Mouse (Mus musculus): ENCODE data around the gene Cox5a.

Cox5a gene

DNA sequence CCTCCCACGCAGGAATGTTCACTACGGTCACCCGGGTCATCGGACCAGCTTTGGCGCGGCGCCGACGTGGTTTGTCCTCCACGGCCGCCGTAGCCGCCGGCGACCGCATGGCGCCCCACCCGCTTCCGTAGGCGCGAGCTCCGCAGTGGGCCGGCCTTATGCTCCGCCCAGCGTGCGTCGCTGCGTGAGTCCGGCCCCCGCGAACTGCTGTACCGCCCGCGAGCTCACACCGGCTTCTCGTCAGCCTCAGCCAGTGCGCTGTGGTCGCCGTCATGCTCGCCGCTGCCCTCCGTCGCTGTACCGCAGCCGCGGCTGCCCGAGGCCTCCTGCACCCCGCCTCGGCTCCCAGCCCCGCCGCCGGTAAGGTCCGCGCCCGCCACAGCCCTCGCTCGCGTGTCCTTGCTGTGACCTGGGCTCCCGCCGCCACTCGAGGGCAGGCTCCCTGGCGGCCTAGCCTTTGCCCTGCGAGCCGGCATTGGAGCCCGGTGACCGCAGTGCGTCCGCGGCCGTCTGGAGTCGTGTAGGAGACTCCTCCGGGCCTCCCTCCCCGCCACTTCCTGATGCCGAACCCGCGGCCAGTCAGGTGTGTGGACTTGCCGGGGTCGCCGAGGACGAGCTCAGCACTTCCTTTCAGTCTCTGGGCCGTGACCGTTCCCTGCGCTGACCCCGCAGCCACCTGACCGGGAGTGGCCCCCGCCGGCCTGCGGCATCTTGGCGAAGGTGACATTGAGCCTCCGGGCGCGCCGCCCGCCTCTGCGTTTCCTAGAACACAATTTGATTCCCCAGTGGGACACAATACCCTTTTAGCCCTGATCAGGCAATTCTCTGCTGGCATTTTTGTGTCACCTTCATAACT lies at the start of gene Cox5a:
TSS of gene Cox5a (plus strand) at position 219 of the 856 bp plus-strand sequence.
- ATAC-seq (ENCODE audit: insufficient number of reproducible peaks, low FRiP score, low TSS enrichment) = peak; percentile 86

DNA sequence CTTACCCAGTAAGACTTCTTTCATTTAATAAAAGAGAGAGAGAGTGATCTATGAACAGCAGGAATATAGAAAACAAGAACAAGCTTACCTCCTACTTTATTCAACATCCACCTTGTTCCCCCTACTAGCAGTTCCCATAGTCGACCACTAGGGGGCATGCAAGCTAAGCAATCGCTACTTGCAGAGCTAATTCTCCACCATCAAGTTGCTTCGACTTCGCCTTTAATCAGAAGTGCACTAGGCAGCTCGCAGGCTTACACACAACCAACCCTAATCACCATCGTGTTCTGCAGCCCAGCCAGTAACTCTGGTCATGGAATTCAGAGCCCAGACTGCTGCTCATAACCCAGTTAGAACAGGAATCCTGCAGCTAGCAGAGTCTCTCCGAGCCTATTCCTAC lies 35.3 kb upstream of the Cox5a start:
- peak; percentile 61; the same call in 1 of the 2 replicates for ATAC-seq (ENCODE audit: insufficient number of reproducible peaks, low FRiP score, low TSS enrichment)

DNA sequence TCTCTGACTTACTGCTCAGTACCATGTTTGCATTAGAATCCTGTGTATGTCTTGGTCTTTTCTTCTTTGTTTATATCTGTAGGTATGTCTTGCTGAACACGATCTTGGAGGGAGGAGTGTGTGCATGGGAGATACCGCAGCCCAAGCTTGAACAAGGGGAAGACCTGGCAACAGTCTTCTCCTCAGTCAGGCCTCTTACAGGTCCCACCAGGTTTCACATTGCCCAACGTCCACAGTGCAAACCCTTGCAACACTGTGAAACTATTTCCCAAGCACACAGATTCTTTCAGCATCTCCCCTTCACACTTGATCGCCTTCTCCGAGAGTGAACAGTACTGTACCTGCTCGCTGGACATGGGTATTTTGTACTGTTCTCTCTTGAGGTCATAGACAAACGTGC lies 33.3 kb upstream of the Cox5a start:
- ATAC-seq (ENCODE audit: insufficient number of reproducible peaks, low FRiP score, low TSS enrichment) = no peak

DNA sequence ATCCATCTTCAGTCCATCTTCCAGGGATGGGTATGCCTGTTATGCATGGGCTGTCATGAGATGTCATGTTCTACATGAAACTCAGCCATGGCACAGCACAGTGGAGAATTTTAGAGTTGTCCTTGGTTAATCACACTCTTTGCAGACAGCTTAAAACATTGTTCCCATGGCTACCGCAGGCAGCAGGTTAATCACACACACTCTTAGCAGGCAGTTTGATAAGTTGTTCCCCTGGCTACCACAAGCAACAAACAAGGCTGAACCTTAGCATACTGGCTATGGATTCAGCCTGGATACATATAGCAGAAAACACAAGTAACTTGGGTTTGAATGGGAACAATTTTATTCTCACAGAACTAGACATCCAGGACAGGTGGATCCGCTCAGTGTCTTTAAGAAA lies 27.5 kb upstream of the Cox5a start:
- no peak for ATAC-seq (ENCODE audit: insufficient number of reproducible peaks, low FRiP score, low TSS enrichment)

DNA sequence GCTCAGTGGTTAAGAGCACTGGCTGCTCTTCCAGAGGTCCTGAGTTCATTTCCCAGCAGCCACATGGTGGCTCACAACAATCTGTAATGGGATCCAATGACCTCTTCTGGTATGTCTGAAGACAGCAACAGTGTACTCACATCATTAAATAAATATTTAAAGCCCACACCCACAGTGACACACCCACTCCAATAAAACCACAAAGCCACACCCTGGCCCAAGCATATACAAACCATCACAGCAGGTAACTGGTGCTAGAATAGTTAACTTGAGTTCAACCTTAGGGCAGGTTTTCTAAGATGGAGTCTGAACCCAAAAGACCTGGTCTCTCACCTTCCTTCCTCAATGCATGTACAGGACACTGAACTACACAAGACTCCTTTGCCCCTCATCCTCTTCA lies 26.1 kb upstream of the Cox5a start:
- ATAC-seq (ENCODE audit: insufficient number of reproducible peaks, low FRiP score, low TSS enrichment) = no peak

DNA sequence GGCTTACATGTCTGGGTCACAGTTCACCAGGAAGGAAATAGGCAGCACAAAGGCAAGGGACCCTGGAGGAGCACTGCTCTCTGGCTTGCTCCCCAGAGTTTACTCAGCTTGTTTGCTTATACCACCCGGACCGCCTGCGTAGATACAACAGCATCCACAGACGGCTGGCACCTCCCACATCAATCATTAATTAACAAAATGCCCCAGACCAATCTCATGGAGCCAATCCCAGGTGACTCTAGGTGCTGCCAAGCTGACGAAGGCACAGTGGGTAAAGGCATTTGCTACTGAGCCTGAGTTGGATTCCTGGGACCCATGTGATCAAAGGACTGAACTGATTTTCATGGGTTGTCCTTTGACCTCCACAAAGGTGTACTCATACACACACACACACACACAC lies 23.8 kb upstream of the Cox5a start:
- ATAC-seq (ENCODE audit: insufficient number of reproducible peaks, low FRiP score, low TSS enrichment) = no peak

DNA sequence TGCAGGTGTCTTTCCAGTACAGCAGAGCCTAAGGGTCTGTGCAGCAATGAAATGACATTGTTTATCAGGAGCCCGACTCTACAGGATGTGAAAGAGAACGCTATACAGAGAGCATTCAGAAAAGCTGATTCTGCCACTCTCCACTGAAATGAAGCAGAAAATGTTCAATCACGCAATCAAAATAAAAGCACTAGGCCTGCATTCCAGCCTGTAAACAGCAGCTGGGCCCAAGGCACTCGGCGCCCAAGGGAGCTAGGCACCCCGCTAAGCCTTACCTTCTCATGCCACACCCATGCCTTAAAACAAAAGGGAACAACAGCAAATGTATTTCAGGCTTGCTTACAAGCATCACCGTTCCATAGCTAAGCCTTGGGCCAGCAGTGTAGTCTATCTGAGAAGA lies 22.5 kb upstream of the Cox5a start:
- ATAC-seq (ENCODE audit: insufficient number of reproducible peaks, low FRiP score, low TSS enrichment) = no peak

DNA sequence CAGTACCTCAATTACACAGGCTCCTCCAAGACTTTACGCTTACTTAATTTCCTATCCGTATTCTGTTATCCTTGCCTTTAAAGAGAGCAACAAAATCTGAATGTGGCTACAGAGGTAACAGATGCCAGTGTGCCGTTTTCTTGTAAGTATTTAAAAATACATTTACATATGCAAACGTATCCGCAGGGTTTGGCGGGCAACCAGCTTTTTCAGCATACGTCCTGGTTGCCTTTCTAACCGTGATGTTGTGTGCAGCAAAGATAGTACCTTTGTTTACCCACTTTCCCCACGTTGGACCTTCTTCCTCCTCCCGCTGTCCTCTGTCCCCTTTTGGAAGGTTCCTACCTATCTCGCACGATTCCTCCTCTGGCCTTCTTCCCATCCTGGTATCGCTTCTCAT lies 19.6 kb upstream of the Cox5a start:
- no peak for ATAC-seq (ENCODE audit: insufficient number of reproducible peaks, low FRiP score, low TSS enrichment)

DNA sequence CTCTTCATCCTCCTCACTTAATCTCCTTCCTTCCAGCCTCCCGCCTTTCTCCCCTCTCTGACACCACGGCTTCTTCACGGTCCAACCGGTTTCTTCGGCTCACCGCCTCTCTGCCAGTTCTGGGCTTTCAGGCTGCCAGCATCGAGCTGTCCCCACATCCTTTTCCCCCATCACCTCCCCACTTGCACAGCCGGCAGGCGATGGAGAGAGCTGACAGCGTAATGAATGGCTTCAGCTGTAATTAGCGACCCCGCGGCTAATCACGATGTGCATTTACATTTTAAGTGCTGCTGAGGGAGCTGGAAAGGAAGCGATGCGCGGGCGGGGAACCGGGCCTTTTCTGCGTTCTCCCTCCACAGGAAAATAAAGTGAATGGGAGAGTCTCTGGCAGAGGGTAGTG lies 19.2 kb upstream of the Cox5a start:
- no peak for ATAC-seq (ENCODE audit: insufficient number of reproducible peaks, low FRiP score, low TSS enrichment)

DNA sequence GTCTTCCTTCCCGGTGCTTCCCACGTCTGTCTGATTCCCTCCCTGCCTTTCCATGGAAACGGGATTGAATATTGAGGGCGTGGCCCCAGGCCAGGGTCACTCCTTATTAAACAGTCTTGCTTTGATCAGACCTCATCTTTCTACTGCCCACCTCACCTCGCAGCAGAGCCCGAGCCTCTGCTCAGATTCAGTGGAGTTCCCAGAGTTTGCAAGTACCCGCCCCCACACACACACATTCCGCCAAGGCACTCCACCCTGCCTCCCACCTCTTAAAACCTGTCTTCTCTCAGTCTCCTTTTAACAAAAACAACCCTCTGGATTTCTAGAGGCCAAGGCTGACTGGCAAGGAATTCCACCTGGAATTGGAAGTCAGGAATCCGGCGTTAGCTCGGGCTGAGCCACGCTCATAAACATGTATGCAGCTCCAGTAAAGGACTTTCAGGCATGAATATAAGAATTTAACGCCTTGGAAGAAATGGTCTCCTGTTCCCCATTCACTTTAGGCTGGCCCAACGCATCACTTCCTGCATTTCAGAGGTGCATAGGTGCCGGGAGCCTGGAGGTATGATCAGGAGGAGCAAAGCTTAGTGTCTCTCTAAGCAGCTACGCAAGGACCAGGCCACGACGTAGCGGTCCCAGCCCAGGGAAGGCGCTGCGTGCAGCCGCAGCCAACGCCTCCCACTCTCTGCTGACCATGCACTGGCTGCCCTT lies 18.0 kb upstream of the Cox5a start:
- no peak for ATAC-seq (ENCODE audit: insufficient number of reproducible peaks, low FRiP score, low TSS enrichment)

DNA sequence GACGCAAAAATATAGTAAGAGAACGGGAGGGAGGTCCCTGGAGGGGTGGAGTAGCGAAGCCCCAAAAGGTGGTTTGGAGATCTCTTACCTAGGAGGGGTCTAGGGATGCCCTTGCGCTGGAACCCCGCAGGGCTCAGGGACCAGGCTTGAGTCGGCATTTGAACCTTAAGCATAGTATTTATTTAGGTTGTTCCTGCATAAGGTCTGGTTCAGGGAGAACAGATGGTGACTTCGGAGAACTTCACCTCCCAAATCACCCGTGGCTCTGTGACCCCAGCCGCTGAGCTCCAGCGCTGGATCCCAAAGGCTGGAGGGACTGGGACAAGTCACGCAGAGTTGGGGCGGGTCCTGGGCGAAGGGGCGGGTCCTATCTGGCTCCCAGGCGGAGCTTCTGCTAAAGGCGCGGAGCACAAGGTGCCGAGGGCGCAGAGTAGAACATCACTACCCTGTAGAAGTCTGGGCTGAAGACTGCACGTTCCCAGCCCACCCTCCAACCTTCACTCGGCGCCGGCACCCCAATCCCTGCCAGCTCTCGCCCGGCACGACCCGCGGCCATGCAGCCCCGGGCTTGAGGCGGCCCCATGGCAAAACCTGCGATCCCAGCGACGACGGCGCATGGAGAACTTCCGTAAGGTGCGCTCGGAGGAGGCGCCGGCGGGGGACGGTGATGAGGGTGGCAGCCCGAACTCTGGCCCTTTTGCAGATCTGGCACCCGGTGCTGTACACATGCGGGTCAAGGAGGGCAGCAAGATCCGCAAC lies 17.3 kb upstream of the Cox5a start, which contains the start of gene Rpp25:
TSS of gene Rpp25 (plus strand) at position 405 of the 759 bp plus-strand sequence.
- ATAC-seq (ENCODE audit: insufficient number of reproducible peaks, low FRiP score, low TSS enrichment) = no peak

DNA sequence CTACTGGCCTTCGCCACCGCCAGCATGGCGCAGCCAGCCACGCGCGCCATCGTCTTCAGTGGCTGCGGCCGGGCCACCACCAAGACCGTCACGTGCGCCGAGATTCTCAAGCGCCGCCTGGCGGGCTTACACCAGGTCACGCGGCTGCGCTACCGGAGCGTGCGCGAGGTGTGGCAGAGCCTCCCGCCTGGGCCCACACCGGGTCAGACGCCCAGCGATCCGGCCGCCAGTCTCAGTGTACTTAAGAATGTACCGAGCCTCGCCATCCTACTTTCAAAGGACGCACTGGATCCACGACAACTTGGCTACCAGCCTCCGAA lies 16.7 kb upstream of the Cox5a start:
- no peak for ATAC-seq (ENCODE audit: insufficient number of reproducible peaks, low FRiP score, low TSS enrichment)

DNA sequence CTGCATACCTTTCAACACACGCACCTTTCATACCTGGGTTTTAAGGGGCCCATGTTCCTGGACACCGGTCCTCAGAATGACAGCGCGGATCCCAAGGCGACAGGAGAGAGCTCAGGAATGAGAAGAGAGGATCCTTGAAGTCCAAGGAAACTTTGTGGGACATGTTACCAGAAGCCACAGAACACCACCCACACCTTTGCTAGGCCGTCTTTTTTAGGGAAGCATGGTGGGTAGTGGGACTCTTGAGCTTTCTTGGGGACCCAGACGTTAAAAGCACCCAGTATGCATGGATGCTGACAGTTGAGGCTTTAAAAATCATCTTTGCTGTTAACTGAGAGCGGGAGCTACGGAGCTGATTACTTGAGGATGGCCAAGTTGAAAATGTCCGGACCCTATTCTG lies 16.2 kb upstream of the Cox5a start:
- no peak for ATAC-seq (ENCODE audit: insufficient number of reproducible peaks, low FRiP score, low TSS enrichment)

DNA sequence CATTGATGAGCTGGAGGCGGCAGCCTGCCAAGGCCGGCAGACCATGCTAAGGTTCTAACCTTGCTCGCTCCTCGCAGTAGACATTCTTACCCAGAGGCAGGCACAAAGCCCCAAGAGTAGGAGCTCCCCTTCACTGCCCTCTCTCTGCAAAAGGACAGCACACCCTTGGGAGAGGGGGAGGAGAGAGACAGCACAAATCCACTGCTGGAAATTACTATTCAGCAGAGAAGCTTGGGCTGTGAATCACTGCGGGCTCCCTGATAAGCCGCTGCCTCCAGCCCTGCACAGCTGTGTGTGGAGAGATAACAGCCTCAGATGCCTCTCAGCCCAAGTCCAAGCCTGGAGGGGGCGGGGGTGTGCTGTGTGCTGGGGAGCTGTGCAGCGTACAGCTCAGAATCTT lies 15.4 kb upstream of the Cox5a start:
- ATAC-seq (ENCODE audit: insufficient number of reproducible peaks, low FRiP score, low TSS enrichment) = no peak

DNA sequence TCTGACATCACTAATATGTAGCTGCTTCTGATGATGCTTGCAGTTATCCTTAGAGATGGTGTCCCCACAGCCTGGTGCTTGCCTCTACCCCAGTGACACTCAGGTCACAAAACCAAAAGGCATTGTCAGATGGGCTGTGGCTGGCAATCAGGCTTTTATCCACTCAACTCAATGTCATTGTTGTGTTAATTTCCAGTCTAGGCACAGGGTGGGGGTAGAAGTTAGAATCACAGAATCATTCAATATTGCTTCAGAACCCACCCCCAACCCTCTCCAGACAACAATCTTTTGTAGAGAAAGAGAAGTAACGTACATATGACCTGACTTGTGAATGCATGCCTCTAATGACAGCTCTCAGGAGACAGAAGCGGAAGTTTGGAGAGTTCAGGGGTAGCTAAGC lies 10.5 kb upstream of the Cox5a start:
- ATAC-seq (ENCODE audit: insufficient number of reproducible peaks, low FRiP score, low TSS enrichment) = no peak

DNA sequence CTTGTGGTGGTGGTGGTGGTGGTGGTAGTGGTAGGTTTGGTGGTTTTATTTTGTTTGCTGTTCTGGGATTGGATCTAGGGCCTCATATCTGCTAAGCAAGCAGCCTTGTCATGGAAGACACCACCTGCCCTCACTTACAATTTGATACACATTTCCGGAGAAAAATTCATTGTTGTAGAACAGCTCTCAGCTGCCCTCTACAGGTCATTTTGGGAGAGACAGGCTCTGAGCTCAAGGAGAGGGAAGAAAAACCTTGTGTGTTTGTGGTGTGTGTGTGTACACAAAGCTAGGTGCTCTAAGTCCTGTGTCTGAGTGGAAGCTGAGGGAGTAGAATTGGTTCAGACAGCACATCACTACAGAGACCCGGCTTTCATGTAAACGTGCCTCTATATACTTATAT lies 4.0 kb upstream of the Cox5a start:
- no peak for ATAC-seq (ENCODE audit: insufficient number of reproducible peaks, low FRiP score, low TSS enrichment)

DNA sequence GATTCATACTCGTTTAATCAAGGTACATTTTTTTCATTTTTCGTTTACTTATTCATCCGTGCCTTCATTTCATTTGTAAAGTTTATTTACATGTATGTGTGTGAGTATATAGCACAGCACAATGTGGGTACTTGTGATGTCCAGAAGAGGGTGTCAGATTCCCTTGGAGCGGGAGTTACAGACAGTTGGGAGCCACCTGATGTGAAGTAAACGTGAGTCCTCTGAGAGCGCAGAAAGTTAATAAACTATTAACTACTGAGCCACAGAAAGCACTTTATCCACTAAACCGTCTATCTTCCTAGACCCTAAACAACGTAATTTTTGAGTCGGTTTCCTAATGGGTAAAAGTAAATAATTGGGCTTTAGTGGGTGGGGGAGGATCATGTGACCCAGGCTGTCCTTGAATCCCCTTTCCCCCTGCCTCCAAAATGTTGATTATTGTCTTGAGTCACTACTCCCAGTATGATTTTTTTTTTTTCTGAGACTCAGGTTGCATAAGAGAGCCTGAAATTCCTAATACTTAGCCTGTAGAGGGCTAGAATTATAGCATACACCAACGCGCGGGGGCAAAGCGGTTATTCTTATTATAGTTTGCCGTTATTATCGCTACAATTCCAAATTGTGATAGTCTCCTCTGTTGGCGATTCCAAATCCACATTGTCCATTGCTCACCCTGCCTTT lies 559 bp upstream of the Cox5a start:
- ATAC-seq (ENCODE audit: insufficient number of reproducible peaks, low FRiP score, low TSS enrichment) = no peak

DNA sequence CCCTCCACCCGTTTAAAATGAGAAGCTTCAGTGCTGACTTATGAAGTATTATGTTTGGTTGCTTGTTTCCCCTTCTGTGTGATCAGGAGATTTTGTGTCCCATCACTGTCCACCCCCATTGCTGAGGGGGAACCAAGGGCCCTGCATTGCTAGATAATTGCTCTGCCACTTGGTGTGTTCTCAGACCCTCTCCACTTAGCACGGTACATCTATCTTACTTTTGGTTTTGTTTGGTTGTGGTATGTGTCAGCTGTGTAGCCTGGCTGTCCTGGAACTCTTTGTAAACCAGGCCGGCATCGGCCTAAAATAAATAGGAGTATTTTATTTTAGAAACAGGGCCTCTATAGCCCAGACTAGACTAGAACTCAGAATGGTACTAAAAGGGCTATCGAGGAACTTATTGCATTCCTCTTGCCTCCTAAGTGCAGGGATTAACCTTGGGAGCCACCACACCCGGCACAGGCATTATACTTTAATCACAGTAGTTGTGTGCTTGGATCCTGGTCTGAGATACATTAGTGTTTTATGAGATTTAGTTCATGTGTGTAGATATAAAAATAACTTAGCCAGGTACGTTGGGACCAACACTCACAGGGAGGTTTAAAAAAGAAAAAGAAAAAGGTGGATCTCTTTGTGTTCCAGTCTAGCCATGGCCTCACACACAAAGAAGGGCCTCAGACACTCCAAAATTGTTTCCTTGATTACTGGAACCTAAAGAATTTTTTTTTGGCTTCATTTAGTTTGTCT lies 1.2 kb downstream of the Cox5a start:
- ATAC-seq (ENCODE audit: insufficient number of reproducible peaks, low FRiP score, low TSS enrichment) = no peak

DNA sequence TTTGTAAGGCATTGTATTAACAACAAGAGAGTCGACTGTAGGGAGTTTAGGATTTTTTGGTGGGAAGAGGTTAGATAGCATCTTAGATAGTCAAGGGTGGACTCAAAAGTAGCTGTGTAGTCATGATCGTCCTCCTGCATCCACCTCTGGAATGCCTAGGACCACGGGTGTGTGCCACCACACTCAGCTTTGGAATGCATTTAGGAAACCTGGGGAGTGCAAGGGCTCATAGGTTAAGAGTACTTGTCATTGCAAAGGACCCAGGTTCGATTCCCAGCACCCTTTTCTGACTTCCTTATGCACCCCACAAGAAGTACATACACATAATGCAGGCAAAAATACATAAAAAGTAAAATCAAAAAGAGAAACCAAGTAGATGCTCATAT lies 1.8 kb downstream of the Cox5a start:
- no peak for ATAC-seq (ENCODE audit: insufficient number of reproducible peaks, low FRiP score, low TSS enrichment)

DNA sequence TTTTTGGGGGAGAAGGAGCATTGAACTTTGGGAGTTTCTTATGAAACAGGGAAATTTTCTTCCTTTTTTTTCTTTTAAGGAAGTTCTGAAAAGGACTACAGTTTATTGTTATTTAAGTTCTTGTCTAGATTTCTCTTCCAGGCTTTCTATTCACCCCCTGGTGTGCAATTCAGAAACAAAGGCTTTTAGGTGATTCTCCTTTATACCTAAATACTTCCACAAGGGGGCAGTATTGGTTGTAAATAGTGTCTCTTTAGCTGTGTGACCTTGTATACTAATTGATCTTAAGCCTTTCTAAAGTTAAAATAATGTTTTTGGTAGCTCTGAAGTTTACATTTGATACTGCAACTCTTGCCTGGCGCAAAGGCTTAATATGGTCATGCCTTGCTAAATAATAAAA lies 2.7 kb downstream of the Cox5a start:
- no peak for ATAC-seq (ENCODE audit: insufficient number of reproducible peaks, low FRiP score, low TSS enrichment)

Measured in cerebellum, adult (tissue).